Comparison of ENCODE assay signal across 9 mouse cellular contexts in the genomic region with DNA sequence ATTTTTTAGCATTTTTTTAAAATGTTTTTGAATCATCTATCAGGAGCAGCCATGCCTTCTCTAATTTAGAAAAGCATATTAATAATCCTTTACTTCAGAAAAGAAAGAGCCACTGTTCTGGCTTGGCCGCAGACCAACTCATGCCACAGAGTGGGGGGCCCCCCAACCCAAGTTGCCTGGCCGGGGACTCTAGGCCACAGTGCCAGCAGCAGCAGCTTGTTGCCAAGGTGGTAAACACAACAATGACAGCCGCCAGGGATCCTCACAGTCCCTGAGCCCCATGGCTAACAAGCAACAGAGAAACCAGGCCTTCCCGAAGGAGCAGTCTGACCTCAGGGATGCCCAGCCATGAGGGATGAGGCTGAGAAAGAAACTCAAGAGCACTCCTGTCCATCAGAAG.
DNase-seq lines count a peak whose midpoint lies in the region; ATAC-seq and TF ChIP-seq lines count a peak whose summit lies in the region.
"Had no signal": no experiment of that assay in that cellular context is flagged by ENCODE, and none has a peak within 500 bp of the region (broad histone marks: within the 10 kb centered on the region; RNA-seq: fewer than 3 reads in every experiment).

No protein-coding gene starts in this region.

- no peak overlapping the region for H3K4me3 ChIP-seq in stomach, embryonic 14.5 days (ENCODE audit: low read depth, low read length)
- no peak overlapping the region for H3K4me3 ChIP-seq in stomach, postnatal 0 days (ENCODE audit: low read depth, low read length)
- H3K4me3 ChIP-seq in heart, embryonic 14.5 days (ENCODE audit: control insufficient read depth in 1 of 2, insufficient read depth in 1 of 2, low read depth in 1 of 2, low read length in 2 of 2): no peak overlapping the region

- peaks cover 19% of the 10 kb centered on the region; the same call in 1 of the 2 replicates for H3K4me1 ChIP-seq in stomach, embryonic 14.5 days (ENCODE audit: control insufficient read depth, insufficient read depth, low read length)
- H3K4me1 ChIP-seq in stomach, postnatal 0 days (replicated peaks; ENCODE audit: control insufficient read depth, insufficient read depth): no peaks in the 10 kb centered on the region
- peaks cover 34 to 69% of the 10 kb centered on the region in 2 experiments for H3K4me1 ChIP-seq in heart, embryonic 14.5 days (ENCODE audit: control insufficient read depth in 2 of 2, insufficient read depth in 2 of 2, low read length in 2 of 2)

- DNase-seq in stomach, postnatal 0 days (ENCODE audit: low spot score): no peak
- peak; percentile 57 to 62 for DNase-seq in left cerebral cortex, postnatal 10 days (ENCODE audit: extremely low spot score in 1 of 2, low spot score in 2 of 2)
- DNase-seq in thymus, postnatal 36 days: no peak
- DNase-seq in ovary, postnatal 36 days (ENCODE audit: low spot score): no peak
- no peak for DNase-seq in spleen, postnatal 10 days (ENCODE audit: low spot score in 2 of 2)

- no peak for TF ChIP-seq EP300 in stomach, postnatal 0 days (optimal IDR thresholded peaks at IDR 0.05)

- WGBS in stomach, embryonic 14.5 days: 64% methylated on average over 4 of the region's 4 CpGs
- WGBS in stomach, postnatal 0 days: 61% methylated on average over 4 of the region's 4 CpGs
- 37% methylated on average over 4 of the region's 4 CpGs for WGBS in heart, embryonic 14.5 days

- no peaks in the 10 kb centered on the region for H3K27me3 ChIP-seq in stomach, embryonic 14.5 days (ENCODE audit: control insufficient read depth, insufficient read depth, low read length)
- no peaks in the 10 kb centered on the region for H3K27me3 ChIP-seq in stomach, postnatal 0 days (ENCODE audit: control insufficient read depth, insufficient read depth, low read length)
- no peaks in the 10 kb centered on the region for H3K27me3 ChIP-seq in heart, embryonic 14.5 days (ENCODE audit: control insufficient read depth, insufficient read depth, low read length)

- no peaks in the 10 kb centered on the region for H3K36me3 ChIP-seq in stomach, embryonic 14.5 days (ENCODE audit: control insufficient read depth, insufficient read depth, low read length)
- H3K36me3 ChIP-seq in stomach, postnatal 0 days (ENCODE audit: control insufficient read depth, insufficient read depth, low read length): no peaks in the 10 kb centered on the region
- H3K36me3 ChIP-seq in heart, embryonic 14.5 days (ENCODE audit: control insufficient read depth, insufficient read depth, low read length): peaks cover 18% of the 10 kb centered on the region; the same call in 1 of the 2 replicates

- no peak overlapping the region for H3K4me2 ChIP-seq in stomach, embryonic 14.5 days (replicated peaks; ENCODE audit: low read depth, low read length)
- H3K4me2 ChIP-seq in stomach, postnatal 0 days (replicated peaks; ENCODE audit: low read depth): no peak overlapping the region
- H3K4me2 ChIP-seq in heart, embryonic 14.5 days (ENCODE audit: low read length): no peak overlapping the region

- intact Hi-C loops in left cerebral cortex, postnatal 10 days (cut with DNase I): no loop called here

- 0 out of 2 replicates have a peak overlapping the region, but pooled peaks have one; percentile 10 for H3K27ac ChIP-seq in stomach, embryonic 14.5 days (ENCODE audit: low read length)
- H3K27ac ChIP-seq in stomach, postnatal 0 days (replicated peaks): no peak overlapping the region
- 0 out of 4 replicates have a peak overlapping the region, but pooled peaks of 1 of the 2 experiments have one; percentile 35 for H3K27ac ChIP-seq in heart, embryonic 14.5 days (replicated peaks in 1 of 2; ENCODE audit: control insufficient read depth in 1 of 2, insufficient read depth in 1 of 2, low read depth in 2 of 2, low read length in 2 of 2)
- H3K27ac ChIP-seq: liver, embryonic 14.5 days had no signal

- ATAC-seq in stomach, embryonic 14.5 days (ENCODE audit: insufficient number of reproducible peaks, insufficient read depth, low FRiP score, low read depth): no peak
- ATAC-seq in stomach, postnatal 0 days (ENCODE audit: low FRiP score, low TSS enrichment): no peak
- no peak for ATAC-seq in heart, embryonic 14.5 days (ENCODE audit: insufficient number of reproducible peaks, insufficient read depth, low FRiP score, low read depth)
- ATAC-seq in granulocyte monocyte progenitor cell, adult 5-6 weeks (replicated peaks; ENCODE audit: poor library complexity, severe bottlenecking): no peak

- no peak overlapping the region for H3K9ac ChIP-seq in stomach, embryonic 14.5 days (replicated peaks; ENCODE audit: low read depth, low read length)
- no peak overlapping the region for H3K9ac ChIP-seq in stomach, postnatal 0 days (ENCODE audit: low read length)
- H3K9ac ChIP-seq in heart, embryonic 14.5 days (ENCODE audit: low read length): peak overlapping the region; percentile 44; the same call in 1 of the 2 replicates
- H3K9ac ChIP-seq: liver, embryonic 14.5 days had no signal

- no peak for TF ChIP-seq CTCF in stomach, postnatal 0 days (IDR thresholded peaks at IDR 0.05; ENCODE audit: low read depth)

- H3K9me3 ChIP-seq in stomach, embryonic 14.5 days (ENCODE audit: control insufficient read depth, low read depth, low read length): no peaks in the 10 kb centered on the region
- no peaks in the 10 kb centered on the region for H3K9me3 ChIP-seq in stomach, postnatal 0 days (ENCODE audit: control insufficient read depth, low read length)
- H3K9me3 ChIP-seq in heart, embryonic 14.5 days (ENCODE audit: control insufficient read depth, low read length): no peaks in the 10 kb centered on the region

Comparison
In these comparisons a context has a peak if more than half of its experiments do, and no peak if none do; other contexts are left out.
1. DNase-seq: peak in left cerebral cortex, postnatal 10 days (2 of 2); none in stomach, postnatal 0 days (single experiment), thymus, postnatal 36 days (0 of 2), ovary, postnatal 36 days (single experiment) and spleen, postnatal 10 days (0 of 2).